Mouse (Mus musculus) spleen, postnatal 14 days (tissue): ENCODE data around the gene Esr1.

ENCODE experiments used
- DNase-seq, 2 experiments: peaks; one replicate each; pipeline ENCODE4 v3.0.0; 2021 to 2022; ENCODE audit warnings: low spot score in 2 of 2

The Esr1 gene

GRCm38 (mm10) chr10:4977374-4977773 lies 366.0 kb downstream of the Esr1 start:
- DNase-seq, result no peak

- no peak for DNase-seq
These were observed 372.5 kb downstream of the Esr1 start for GRCm38 (mm10) chr10:4983919-4984318.

GRCm38 (mm10) chr10:4993802-4994201 lies 382.4 kb downstream of the Esr1 start:
- no peak for DNase-seq

GRCm38 (mm10) chr10:4996592-4996991 lies 385.2 kb downstream of the Esr1 start:
- no peak for DNase-seq

GRCm38 (mm10) chr10:5008795-5009366 lies 397.5 kb downstream of the Esr1 start:
- DNase-seq, result no peak

- no peak for DNase-seq
These were observed 400.6 kb downstream of the Esr1 start for GRCm38 (mm10) chr10:5012004-5012403.

GRCm38 (mm10) chr10:5014976-5015375 lies 403.6 kb downstream of the Esr1 start:
- DNase-seq, result no peak

GRCm38 (mm10) chr10:5017148-5017547 lies 405.8 kb downstream of the Esr1 start:
- DNase-seq, result no peak

GRCm38 (mm10) chr10:5025906-5026305 lies 414.5 kb downstream of the Esr1 start:
- DNase-seq, result no peak

GRCm38 (mm10) chr10:5027208-5027607 lies 415.8 kb downstream of the Esr1 start:
- no peak for DNase-seq

- no peak for DNase-seq
These were observed 416.9 kb downstream of the Esr1 start for GRCm38 (mm10) chr10:5028301-5028700.

- DNase-seq, result no peak
These were observed 417.8 kb downstream of the Esr1 start for GRCm38 (mm10) chr10:5029161-5029560.

GRCm38 (mm10) chr10:5029883-5030282 lies 418.5 kb downstream of the Esr1 start:
- DNase-seq, result no peak

GRCm38 (mm10) chr10:5032192-5033048 lies 421.0 kb downstream of the Esr1 start:
- no peak for DNase-seq

GRCm38 (mm10) chr10:5041254-5041653 lies 429.9 kb downstream of the Esr1 start:
- DNase-seq, result no peak

GRCm38 (mm10) chr10:5044481-5044880 lies 433.1 kb downstream of the Esr1 start:
- no peak for DNase-seq

- no peak for DNase-seq
These were observed 433.8 kb downstream of the Esr1 start for GRCm38 (mm10) chr10:5045213-5045612.

- no peak for DNase-seq
These were observed 434.3 kb downstream of the Esr1 start for GRCm38 (mm10) chr10:5045671-5046070.
